Mouse (Mus musculus) lung, postnatal 4 days (tissue): Measurements from ENCODE around the gene Chst11.

Experiments
- DNase-seq, 2 experiments: peaks; one replicate each; pipeline ENCODE4 v3.0.0; 2021

Gene Chst11

DNA sequence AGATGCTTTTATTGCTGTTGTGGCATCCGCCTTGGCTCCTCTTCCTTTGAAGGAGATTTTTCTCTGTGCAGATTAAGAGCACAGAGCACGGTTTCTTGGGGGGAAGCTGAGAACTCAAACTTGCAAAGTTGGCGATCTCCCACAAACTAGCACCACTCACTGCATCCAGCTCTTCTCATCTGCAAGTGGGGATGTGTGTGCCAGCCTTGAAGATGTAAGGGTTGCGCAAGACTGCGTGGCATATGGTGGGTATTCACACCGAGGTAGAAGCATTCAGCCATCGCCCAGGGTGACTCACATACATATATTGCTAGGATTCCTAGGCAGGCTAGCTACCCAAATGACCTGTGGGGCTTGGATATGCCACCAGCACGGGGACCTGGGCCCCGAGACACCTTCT, 52.9 kb downstream of the Chst11 start:
- DNase-seq = no peak

DNA sequence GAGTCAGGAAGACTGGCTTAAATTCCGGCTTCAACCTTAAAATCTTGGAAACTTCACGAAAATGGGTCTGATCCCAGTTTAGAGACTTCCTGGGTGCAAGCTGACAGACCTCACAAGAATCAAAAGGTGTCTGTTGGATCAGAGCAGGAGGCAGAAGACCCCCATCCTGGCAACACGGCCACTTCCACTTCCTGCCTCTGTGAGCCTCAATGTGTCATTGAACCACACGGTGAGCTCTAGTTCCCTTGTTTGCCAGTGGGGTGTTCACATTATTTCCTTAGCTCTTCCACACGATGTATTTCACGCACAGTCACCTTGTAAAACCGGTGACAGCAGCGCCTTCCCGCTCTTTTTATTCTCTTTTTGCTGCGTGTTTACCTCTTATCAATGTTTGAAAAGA, 54.1 kb downstream of the Chst11 start:
- no peak for DNase-seq

DNA sequence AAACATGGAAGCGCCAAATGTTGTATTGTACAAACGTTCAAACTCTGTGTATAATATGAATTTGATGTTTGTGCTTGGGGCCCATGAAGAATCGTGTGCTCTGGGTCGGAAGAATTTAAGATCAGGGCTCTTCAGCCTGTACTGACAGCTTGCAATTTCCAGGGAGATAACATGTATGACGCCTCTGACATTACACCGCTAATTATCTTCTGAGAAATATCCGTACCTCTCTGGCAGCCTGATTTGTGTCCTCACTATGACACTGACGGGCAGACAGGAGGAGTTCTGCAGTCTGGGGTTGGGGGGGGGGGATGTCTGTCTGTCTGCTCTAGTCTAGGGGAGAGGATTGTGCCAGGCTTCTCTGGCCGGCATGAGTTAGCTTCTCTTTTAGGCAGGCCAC, 56.6 kb downstream of the Chst11 start:
- DNase-seq = no peak

DNA sequence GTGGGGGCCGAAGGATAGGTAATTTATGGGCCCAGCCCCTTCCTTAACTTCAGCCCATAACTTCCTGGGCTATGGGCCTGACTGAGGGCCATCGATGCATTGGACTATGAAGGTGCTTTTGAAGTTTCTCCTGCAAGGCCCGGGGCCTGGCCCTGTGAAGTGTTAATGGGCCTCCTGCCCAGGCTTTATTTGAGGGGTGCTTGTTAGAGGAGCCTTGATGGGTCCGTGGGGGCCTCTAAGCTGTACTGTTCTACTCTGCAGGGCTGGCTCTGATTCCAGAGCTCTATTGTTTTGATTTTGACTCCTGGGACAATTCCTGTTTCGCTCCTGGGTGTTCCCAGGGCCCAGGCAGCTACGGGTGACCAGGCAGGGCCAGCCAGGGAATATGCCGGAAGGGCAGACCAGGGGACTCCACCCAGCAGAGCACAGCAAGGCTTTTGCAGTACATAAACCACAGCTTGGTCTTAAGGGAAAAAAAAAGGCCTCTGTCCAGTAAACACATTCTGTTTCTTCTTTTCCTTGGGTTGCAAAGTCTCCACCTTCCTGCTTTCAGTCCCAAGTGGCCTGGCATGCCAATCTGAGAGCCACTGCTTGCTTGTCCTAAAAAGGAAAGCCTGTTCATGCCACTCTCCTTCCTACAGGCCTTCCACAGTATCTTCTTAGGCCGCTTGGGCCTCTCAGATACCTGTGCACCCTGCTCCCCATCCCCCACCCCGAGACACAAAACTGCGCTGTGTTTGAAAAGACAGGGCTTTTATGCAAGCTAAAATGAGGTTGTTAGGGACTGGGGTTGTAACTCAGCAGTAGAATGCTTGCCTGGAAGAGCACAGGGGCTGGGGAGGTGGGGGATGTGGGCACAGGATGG, 57.5 kb downstream of the Chst11 start:
- peak; percentile 66 to 83 for DNase-seq

DNA sequence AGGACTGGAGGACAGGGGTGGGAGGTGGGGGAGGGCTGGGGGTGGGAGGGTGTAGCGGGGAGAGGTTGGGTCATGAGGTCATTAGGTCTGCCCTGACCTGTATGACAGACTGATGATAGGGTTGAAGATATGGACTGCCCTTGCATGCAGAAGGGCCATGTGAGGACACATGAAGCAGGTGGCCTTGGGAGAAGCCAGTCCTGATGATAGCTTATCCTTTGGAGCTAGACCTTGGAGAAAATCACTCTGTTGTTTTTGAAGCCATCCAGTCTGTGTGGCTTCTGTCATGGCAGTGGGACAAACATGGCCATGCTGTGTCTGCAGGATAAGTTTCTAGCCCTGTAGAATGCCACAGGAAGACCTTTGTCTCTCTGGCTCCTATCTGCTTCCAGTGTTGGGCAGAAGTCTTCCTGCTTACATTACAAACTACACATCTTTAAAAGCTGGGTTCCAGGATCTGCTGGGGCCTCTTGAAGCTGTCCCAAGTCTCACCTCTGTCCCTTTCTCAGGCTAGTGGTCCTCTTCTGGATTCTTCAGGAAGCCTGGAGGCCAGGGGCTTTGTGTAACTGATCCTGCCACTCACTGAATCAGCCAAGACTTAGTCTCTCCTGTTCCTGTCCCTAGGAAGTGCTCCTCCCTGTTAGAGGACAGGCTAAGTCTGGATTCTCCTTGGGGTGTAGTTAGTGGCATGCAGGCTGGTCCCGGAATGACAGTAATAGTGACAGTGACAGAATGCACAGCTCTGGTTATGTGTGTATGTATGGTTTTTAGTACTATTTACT, 58.4 kb downstream of the Chst11 start:
- DNase-seq = peak; percentile 19 to 43

DNA sequence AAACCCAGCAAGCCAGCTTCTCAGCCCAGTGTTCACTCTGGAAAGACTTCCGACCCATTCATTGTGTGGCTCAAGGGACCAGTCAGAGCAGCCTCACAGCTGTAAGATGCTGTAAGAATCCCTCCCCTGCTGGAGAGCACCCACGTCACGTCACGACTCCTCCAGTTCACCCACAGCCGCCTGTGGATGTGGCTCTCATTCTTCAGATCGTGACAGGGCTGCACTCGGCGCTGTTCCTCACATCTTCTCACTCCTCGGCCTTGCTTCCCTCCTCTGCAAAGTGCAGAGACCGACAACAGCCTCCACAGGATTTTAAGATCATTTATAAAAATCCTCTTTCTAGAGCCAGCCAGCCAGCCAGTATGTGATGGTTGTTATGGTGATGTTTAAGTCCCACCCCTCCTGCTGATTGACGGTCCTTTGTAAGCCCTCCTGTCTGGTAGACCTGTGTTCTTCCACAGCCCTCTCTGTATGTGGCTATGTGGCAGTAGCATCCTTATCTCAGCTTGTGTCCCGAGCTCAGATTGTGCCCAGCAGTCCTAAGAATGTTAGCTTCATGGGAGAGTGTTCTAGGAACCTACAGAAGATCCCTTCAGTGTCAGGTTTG, 64.0 kb downstream of the Chst11 start:
- no peak for DNase-seq

DNA sequence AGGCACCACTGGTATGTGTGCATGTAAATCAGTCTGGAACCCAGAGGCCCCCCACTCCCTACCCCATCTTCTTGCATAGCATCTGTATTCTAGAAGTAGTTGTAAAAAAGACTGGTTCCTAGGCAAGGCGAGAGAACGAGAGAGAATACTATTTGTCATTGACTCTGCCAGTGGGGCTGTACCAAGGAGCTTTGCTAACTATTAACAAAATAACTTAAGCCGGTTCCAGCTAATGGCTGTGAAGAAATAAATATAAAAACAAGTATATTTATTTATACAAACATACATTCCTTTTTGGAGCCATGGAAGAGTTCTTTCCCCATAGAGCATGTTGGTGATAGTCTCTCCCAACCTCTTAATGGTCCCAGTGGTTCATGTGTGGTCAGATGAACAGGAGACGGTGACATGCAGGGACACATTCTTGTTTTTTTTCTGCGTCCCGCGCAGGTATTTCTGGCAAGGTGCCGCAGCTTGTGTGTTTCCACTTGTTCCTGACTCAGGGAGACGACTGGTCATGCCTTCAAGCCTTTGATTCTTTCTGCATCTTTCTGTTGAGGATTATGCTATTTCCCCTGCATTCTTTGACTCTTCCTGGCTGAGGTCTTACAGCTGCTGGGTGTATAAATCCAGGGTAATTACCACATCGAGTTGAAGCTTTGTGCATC, 68.7 kb downstream of the Chst11 start:
- DNase-seq = no peak

DNA sequence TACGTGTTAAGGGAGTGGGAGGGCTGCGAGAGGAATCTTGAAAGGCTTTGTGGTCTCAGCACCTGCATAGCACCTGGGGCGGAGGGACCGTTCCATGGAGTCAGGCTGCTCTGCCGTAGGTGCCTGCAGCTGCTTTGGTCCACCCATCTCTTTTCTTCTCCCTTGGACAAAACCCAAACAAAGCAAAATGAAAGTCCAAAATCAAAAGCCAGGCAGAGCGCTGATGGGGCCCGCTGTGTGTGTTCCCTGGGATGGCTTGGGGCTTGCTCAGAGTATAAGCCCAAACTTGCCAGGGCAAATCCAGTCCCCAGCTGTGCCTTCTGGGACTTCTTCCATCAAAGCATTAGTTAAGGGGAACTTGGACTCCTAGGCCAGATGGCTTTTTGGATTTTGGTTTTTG, 71.0 kb downstream of the Chst11 start:
- DNase-seq = no peak

DNA sequence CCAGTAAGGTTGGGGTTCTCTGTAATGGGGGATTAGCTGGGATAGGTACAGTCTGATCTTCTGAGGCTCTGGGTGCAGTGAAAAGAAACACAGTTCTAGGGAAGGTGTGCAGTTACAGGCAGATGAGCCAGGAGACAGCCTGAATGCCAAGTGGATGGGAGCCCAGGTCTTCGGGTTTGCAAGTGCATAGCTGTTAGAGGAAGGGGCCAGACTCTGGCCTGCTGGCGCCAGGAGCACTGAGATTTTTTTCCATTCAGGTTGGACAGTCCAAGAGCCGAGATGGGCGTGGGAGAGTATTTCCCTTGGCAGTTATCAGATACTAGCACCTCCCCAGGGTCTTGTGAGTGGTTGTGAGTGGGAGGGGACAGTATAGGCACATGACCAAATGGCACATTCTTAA, 71.6 kb downstream of the Chst11 start:
- DNase-seq = no peak

DNA sequence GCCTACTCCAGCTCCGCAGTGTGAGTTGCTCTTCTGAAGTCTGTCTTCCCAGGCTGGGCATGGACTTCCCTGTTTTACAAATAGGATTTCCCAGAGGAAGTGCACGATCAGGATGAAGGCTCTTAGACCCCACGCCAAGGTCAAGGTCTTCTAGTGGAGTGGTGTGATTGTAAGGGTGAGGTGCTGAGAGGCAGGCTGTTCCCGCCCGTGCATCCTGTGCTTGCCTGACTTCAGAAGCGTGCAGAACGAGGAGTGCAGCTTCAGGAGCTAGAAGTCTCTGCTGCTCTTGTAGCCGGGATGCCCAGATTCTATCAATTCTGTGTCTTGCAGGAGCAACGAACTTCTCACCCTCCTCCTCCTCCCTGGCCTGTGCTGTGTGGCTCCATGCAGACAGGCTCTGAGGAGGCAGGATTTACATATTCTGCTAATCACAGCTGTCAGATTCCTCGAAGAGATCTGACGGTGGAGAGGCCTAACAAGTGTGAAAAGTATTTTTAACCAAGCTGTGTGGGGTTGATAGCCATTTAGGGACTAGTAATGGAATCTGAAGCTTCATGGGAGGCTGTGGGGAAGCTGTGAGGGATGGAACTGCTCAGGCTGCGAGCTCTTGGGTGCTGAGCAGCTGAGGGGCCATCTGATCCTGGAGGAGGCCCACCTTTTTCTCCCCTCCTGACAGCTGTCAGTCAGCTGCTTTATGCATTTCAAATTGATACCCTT, 74.9 kb downstream of the Chst11 start:
- no peak for DNase-seq

DNA sequence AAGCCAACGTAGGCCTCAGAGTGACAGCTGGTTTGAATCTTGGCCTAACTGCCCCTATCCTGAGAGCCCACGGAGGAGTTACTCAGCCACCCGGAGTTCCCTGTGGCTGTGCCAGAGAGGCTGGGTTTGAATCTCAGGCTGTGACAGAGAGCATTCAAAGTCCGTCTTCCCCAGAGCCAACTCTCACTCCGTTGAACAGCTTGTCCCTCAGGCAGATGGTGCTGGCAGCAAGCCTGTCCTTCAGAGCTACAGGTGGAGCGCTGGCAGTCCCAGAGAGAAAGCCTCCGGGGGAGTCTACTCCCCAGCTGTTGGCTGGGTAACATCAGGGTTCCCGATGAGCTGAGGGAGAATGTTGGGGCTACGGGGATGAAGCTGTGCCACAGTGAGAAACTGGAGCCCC, 77.0 kb downstream of the Chst11 start:
- DNase-seq = no peak

DNA sequence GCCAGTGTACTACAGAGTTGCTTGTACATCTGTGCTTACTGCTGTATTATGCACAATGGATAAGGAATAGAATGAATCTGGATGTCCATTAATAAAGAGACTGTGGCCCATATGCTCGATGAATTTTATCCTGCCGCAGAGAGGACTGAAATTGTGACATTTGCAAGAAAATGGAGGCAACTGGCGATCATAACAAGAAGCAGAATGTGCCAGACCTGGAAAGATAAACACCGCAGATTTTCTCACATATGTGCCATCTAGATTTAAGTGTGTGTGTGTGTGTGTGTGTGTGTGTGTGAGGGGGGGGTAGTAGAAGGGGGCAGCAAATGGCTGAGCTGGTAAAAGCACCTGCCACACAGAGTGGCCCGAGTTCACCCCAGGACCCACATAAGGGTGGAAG, 79.5 kb downstream of the Chst11 start:
- DNase-seq = no peak

DNA sequence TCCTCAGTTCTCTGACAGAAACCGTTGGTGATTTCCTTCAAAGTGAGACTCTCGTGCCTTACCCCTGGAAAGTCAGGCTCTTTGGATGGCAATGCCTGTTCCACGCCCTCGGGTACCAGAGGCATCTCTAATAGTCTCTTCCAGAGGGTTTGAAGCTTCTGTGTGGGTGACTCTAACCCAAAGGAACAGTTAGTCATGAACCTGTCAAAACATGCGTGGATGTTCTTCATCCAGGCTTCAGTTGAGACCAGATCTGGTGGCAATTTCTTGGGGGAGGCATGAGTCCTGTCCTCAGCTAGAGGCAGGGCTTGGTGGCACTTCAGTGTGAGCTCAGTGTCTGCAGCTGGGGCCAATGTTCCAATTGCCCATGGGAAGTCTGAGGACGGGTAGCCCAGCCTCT, 80.9 kb downstream of the Chst11 start:
- no peak for DNase-seq

DNA sequence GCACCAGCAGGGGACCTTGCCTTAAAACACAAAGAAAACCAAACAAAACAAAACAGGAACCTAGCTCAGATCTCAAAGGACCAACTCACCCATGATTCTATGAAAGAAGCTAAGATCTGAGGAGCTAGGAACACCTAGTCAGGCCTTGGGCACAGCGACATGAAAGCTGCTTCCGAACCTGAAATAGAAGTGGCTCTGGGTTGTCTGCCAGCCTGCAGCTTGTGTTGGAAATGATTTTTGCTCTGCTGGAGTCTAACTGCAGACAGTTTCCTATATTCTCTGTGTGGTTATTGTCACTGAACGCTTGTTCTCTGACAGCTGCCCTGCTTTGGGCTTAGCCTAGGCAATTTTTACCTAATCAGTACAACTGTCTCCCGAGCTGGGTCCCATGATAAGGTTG, 82.0 kb downstream of the Chst11 start:
- no peak for DNase-seq

DNA sequence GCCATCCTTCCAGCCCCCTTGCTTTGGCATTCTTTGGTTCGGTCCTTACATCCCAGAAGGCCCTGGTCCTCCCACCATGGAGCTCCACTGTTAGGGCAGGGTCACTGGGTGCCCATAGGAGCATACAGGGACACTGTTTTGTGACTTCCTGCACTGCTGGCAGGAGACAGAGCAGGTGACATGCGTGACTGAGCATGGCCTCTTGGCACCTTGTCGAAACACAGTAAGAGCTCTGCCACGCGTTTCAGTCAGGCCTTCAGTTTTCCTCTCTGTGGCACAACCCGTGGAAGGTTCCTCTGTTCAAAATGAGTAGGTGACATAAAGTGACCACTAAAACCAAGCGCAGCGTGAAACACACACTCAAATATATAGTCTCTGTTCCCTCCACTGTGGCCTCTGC, 83.2 kb downstream of the Chst11 start:
- no peak for DNase-seq

DNA sequence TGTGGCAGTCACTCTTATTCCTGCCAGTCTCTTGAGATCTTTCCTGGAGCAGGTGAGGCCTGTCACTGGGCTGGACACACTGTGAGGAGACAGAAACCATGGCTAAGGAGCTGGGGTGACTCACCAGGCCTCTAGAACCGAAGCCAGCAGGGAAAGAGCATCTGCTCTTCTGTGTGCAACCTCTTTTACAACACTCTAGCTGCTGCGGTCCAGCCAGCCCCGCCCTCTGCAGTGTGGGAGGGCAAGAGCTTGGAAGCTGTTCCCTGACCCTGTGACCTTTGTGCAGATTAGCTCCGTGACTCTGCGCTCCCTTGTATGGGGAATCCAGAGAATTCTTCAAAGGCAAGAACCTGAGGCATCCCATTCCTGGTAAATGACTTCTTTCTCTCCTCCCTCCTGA, 84.5 kb downstream of the Chst11 start:
- DNase-seq = no peak

DNA sequence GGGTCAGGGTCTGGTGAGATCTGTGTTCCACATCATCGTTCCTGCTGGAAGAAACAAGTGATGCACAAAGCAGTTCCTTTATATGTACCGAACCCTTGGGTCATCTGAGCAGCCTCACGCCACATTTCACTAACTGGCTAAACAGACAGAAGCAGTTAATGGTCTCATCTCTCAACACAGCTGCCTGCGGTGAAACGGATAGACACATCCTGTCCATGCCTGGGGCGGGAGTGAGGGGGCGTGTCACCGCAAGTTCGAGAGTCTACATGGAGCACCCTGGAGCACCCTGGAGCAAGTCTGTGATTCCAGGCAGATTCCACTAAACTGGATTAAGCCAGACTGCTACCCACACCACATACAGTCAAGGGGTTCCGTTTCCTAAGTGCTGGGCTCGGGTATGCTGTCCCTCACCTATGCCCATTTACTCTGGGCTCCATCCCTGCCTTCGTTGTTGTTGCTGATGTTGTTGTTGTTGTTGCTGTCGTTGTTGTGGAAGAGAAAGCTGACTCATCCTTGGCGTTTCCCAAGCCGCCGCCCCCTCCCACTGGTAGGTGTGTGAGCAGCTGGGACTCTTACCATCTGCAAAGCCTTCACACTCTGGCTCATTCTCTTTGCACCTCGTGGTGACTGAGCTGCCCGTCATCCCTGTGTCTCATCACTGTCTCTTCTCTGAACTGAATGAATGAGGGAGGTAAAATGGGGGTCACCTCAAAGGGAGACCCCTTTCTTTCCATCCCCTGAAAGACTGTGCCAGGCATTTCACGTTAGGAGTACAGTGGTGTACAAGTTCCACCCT, 86.7 kb downstream of the Chst11 start:
- DNase-seq = no peak

DNA sequence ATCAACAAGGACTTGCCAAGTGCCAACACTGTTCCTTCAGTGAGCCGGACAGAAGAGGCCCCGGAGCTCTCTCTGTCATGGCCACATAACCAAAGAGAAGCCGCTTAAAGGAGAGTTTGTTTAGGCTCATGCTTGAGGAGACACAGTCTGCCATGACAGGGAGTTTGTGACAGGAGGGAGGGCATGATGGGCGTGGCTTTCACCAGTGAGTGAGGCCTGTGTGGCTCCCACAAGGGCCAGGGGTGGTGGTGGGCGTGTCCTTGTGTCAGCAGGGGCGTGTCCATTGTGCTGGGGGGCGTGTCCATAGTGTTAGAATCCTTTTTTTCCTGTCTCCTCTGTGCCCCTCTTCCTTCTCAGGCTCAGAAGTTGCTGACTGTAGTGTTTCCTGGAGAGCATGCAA, 87.8 kb downstream of the Chst11 start:
- DNase-seq = peak; percentile 14 to 33

DNA sequence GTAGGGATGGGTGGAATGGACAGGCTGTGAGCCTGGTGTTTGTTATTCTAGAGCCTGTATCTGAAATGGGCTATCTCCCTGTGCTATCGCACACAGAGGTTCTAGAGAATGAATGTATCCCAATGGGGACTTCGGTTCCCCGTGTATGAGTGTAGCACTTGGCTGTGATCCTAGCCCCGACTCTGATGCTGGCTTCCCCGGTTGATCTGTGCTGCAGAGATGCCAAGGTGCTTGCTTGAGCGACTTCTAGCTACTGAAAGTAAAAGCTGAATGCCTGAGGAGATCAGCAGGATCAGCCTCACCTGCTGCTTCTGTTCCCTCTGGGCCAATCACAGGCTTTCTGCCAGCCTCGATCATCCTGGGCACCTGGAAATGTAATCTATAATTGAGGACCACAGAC, 91.5 kb downstream of the Chst11 start:
- no peak for DNase-seq

DNA sequence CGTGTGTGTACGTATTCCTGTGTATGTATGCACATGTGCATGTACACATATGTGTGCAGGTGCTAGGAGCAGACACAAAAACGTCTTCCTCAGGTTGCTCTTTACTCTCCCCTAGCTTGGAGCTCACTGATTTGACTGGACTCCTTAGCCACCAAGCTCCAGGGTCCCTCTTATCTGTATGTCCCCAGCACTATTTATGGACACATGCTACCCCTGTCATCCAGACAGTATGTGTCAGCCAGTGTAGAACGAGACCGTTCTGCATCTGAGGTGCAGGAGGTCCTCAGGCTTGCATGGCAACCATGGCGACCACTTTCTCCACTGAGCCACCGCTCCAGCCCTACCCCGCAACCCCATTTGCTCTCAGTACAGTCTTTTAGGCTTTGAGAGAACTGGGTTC, 93.4 kb downstream of the Chst11 start:
- DNase-seq = no peak

DNA sequence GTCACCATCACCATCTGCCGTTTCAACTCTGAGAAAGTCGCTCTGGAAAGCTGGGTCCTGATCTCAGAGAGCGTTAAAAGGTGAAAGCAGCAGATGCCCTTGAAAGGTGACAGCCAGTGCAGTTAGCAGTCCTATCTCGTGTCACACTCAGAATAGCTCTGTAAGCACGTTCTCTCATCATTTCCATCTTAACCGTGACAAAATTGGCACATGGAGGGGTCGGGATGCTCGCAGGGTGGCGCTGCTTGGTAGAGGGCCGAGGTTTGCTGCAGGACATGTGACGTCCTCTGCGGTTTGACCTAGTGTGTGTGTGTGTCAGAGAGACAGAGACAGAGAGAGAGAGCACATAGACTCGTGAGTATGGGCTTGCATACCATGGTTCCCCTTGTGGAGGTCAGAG, 94.5 kb downstream of the Chst11 start:
- DNase-seq = no peak

DNA sequence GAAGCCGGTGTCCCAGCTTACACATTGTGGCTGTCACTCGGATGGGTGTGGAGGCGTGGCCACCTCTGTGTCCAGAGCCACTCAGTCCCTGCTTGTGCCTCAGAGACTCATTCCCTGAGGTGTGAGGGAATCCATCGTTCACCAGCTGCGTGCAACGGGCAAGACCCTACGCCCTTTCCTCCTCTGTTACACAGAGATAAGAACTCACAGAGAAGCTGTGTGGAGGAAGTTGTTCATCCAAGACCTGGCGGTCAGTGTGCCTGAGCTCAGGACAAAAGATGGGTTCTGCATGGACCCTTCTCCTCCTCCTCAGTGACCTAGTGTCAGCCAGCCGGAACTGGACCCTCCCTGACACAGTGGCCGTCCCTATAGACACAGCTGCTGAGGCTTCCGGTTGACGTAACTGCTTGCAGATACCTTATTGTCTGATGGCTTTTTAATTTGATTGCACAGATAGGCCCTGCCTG, 95.0 kb downstream of the Chst11 start:
- peak; percentile 63 to 77 for DNase-seq
